Mouse (Mus musculus) ES-E14 (cell line): ENCODE results near the gene Syp. TPM values are rescaled to one million over a fixed set of nuclear protein-coding genes. Genes with fewer than 3 reads are reported as not detected.
A peak's percentile ranks its signal among the peaks of the same experiment; 100 is the strongest.

Experiments
- DNase-seq: peaks from one replicate; pipeline ENCODE4 v3.0.0-alpha.2; 2013; ENCODE audit warnings: low read depth, low spot score
- H3K27ac ChIP-seq: 2 replicates; pipeline ENCODE4 v1.5.1; 2012; ENCODE audit warnings: low read depth, mild to moderate bottlenecking, low read length, moderate library complexity, mixed read lengths; ENCODE audit not compliant: poor library complexity, insufficient read depth, severe bottlenecking
- H3K36me3 ChIP-seq: 2 replicates; pipeline ENCODE4 v1.6.1; 2012; ENCODE audit warnings: mild to moderate bottlenecking, low read length, moderate library complexity, mixed read lengths; ENCODE audit not compliant: control insufficient read depth, poor library complexity, insufficient read depth, severe bottlenecking
- H3K4me1 ChIP-seq, 2 experiments: fragments of 150-350 bp in 1 of 2; sonication (generic) in 1 of 2; 2 replicates each; pipeline ENCODE4 v1.6.1; 2012; ENCODE audit warnings: low read length in 2 of 2, mild to moderate bottlenecking in 1 of 2, mixed read lengths in 1 of 2; ENCODE audit not compliant: control insufficient read depth in 2 of 2, insufficient read depth in 2 of 2, poor library complexity in 1 of 2
- H3K4me3 ChIP-seq, 2 experiments: fragments of 150-350 bp in 1 of 2; sonication (generic) in 1 of 2; 2 replicates each; pipeline ENCODE4 v1.5.1; 2012; ENCODE audit warnings: low read length in 2 of 2, low read depth in 1 of 2, mild to moderate bottlenecking in 1 of 2, mixed read lengths in 1 of 2; ENCODE audit not compliant: insufficient read depth in 1 of 2, poor library complexity in 1 of 2, severe bottlenecking in 1 of 2
- H3K9ac ChIP-seq: 2 replicates; pipeline ENCODE4 v1.6.1; 2012; ENCODE audit warnings: low read depth, mild to moderate bottlenecking, low read length, mixed read lengths; ENCODE audit not compliant: poor library complexity, insufficient read depth, severe bottlenecking
- H3K9me3 ChIP-seq: fragments of 150-350 bp; sonication (generic); 2 replicates; pipeline ENCODE4 v1.6.1; 2012; ENCODE audit warnings: low read depth, mild to moderate bottlenecking, low read length; ENCODE audit not compliant: control insufficient read depth, insufficient read depth
- CHD2 ChIP-seq: IDR thresholded peaks from 2 replicates; pipeline ENCODE4 v1.6.1; 2014; ENCODE audit warnings: mild to moderate bottlenecking, low read depth, low read length, inconsistent platforms
- HCFC1 ChIP-seq: IDR thresholded peaks from 2 replicates; pipeline ENCODE4 v1.6.1; 2012; ENCODE audit warnings: low read length, inconsistent platforms, borderline replicate concordance; ENCODE audit not compliant: insufficient read depth
- MAFK ChIP-seq: IDR thresholded peaks from 2 replicates; pipeline ENCODE4 v1.6.1; 2014; ENCODE audit warnings: mild to moderate bottlenecking, low read depth, low read length, inconsistent platforms; ENCODE audit not compliant: insufficient read depth
- ZC3H11A ChIP-seq: IDR thresholded peaks from 2 replicates; pipeline ENCODE4 v1.6.1; 2012; ENCODE audit warnings: low read depth, mild to moderate bottlenecking, inconsistent platforms, low read length, borderline replicate concordance
- ZNF384 ChIP-seq: IDR thresholded peaks from 2 replicates; pipeline ENCODE4 v1.6.1; 2012; ENCODE audit warnings: low read depth, low read length, inconsistent platforms
- in situ Hi-C, 2 experiments: fragments of 600-800 bp; cut with MboI; formaldehyde crosslinking; loops; one replicate each; pipeline ENCODE4 v1.15.1; 2025; ENCODE audit warnings: low sequenced_read_pairs in 2 of 2, inconsistent platforms in 1 of 2; ENCODE audit not compliant: unreplicated experiment in 2 of 2
- total RNA-seq: library from RNA; depleted of rRNA; stranded (reverse); fragments of 300-350 nt; gene quantifications from 2 replicates; pipeline ENCODE4 v1.2.3, GENCODE M21; 2012; rRNA removed

Gene Syp
- 1.6 and 4.9 TPM in 2 replicates for total RNA-seq

DNA sequence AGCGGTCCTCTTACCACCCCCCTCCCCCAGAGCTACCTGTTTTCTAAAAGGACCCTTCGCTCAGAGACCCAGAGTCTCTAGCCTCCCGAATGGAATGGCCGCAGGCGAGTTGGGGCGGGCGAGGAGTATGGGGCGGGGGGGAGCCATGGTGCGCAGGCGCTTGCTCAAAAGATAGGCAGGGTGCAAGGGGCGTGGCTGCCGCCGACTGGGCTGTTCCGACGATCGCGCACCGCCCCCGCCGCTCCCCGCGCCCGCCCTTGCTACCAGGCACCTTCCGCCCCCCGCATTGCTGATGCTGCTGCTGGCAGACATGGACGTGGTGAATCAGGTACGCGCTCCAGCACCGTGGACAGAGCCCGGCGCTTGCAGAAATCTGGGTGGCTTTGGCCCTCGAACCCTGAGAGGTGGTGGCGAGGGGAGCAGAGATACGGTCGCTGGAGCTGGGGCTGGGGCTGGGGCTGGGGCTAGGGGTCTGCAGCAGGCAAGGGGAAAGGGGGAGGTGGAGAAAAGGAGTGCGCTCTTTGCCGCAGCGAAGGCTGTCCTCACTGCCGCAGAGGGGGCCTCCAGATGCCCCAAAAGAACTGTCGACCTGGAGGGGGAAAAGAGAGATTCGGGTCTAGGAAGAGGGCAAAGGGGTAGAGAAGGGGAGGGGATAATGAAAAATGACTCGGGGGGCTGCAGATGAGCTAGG, at the start of gene Syp:
Gene Syp (plus strand): TSS at position 71 of the 691 bp plus-strand sequence.
- H3K27ac ChIP-seq, result no peak within 1 kb of the TSS
- peak; percentile 60 for DNase-seq
- in situ Hi-C loops, result no loop called here
- H3K36me3 ChIP-seq, result no peaks in the 10 kb centered on the region
- no peaks in the 10 kb centered on the region for H3K9me3 ChIP-seq
- no peak within 1 kb of the TSS; the same call in 1 of the 2 replicates for H3K9ac ChIP-seq
- TF ChIP-seq HCFC1 (peak; percentile 54; the same call in 1 of the 2 replicates), ZC3H11A (no peak)
- H3K4me3 ChIP-seq, result peak within 1 kb of the TSS; percentile 31 to 63
- peaks cover 0 to 6% of the 10 kb centered on the region in 2 experiments; a peak in 1 of 4 replicates for H3K4me1 ChIP-seq

- peaks cover 36% of the 10 kb centered on the region for H3K36me3 ChIP-seq
- no peak overlapping the region for H3K4me3 ChIP-seq
- H3K27ac ChIP-seq, result no peak overlapping the region
- no peak overlapping the region for H3K9ac ChIP-seq
- TF ChIP-seq MAFK (no peak), HCFC1 (no peak), ZC3H11A (no peak), CHD2 (no peak), ZNF384 (no peak)
- in situ Hi-C loops, result no loop called here
- no peaks in the 10 kb centered on the region for H3K4me1 ChIP-seq
- DNase-seq, result no peak
- H3K9me3 ChIP-seq, result no peaks in the 10 kb centered on the region
Measured at GRCm38 (mm10) chrX:7595371-7595770, 42.9 kb upstream of the Syp start.

- H3K36me3 ChIP-seq, result peaks cover 5% of the 10 kb centered on the region; the same call in 1 of the 2 replicates
- H3K4me3 ChIP-seq, result no peak overlapping the region
- DNase-seq, result no peak
- no peaks in the 10 kb centered on the region for H3K4me1 ChIP-seq
- in situ Hi-C loops, result no loop called here
- no peaks in the 10 kb centered on the region for H3K9me3 ChIP-seq
- H3K9ac ChIP-seq, result no peak overlapping the region
- H3K27ac ChIP-seq, result no peak overlapping the region
- TF ChIP-seq CHD2, result no peak
- TF ChIP-seq MAFK, result no peak
- no peak for TF ChIP-seq HCFC1
- no peak for TF ChIP-seq ZNF384
- TF ChIP-seq ZC3H11A, result no peak
Measured at GRCm38 (mm10) chrX:7604004-7604403, 34.3 kb upstream of the Syp start.

GRCm38 (mm10) chrX:7604879-7605574, 33.2 kb upstream of the Syp start, which contains the start of gene Ccdc22:
Gene Ccdc22, minus strand, starts transcription at chrX:7605517.
- TF ChIP-seq HCFC1 (peak; percentile 97), ZC3H11A (no peak), CHD2 (no peak), ZNF384 (peak; percentile 50; the same call in 1 of the 2 replicates), MAFK (no peak)
- in situ Hi-C loops, result no loop called here
- no peak within 1 kb of the TSS for H3K27ac ChIP-seq

More at GRCm38 (mm10) chrX:7604879-7605574, 33.2 kb upstream of the Syp start, which contains the start of gene Ccdc22:
- Histone ChIP-seq H3K4me1 (no peaks in the 10 kb centered on the region), H3K4me3 (peak within 1 kb of the TSS; percentile 75 to 81), H3K9me3 (no peaks in the 10 kb centered on the region), H3K9ac (peak within 1 kb of the TSS; percentile 87), H3K36me3 (no peaks in the 10 kb centered on the region)
- DNase-seq, result peak; percentile 63
